Mouse (Mus musculus) thymus, adult 2 months (tissue): Measurements from ENCODE around the gene Fam193b.

ENCODE experiments used
- CTCF ChIP-seq: fragments of 200-500 bp; IDR thresholded peaks from 2 replicates; pipeline ENCODE4 v1.5.1; 2012; ENCODE audit warnings: mild to moderate bottlenecking, control low read depth, low read length, moderate library complexity, borderline replicate concordance; ENCODE audit not compliant: control insufficient read depth, poor library complexity, insufficient read depth; ENCODE audit errors: extremely low read depth
- POLR2A ChIP-seq: fragments of 200-500 bp; IDR thresholded peaks from 2 replicates; pipeline ENCODE4 v1.6.1; 2012; ENCODE audit warnings: mild to moderate bottlenecking, low read length, control low read depth, moderate library complexity; ENCODE audit not compliant: control insufficient read depth, poor library complexity, insufficient read depth; ENCODE audit errors: extremely low read depth

DNA sequence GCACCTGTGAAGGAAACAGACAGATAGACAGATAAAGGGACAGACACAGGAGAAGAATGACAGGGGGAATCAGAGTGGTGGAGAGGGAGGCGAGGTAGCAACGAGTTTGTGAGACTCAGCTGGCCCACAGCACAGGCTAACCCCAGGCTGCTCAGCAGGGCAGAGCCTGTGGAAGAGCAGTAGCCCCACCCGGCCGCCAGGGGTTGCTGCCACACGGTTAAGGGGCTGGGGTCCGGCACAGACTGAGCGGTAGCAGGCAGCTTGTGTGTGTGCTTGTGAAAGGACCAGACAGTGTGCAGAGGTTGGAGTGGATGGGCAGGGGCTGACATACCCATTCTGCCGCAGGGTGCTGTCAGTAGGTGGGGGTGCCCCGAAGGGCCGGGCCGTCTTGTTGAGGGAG lies 63.0 kb downstream of the Fam193b start:
- TF ChIP-seq CTCF (peak; percentile 53; the same call in 1 of the 2 replicates), POLR2A (no peak)
